Comparison of ENCODE assay signal across 9 mouse cellular contexts in the genomic region with DNA sequence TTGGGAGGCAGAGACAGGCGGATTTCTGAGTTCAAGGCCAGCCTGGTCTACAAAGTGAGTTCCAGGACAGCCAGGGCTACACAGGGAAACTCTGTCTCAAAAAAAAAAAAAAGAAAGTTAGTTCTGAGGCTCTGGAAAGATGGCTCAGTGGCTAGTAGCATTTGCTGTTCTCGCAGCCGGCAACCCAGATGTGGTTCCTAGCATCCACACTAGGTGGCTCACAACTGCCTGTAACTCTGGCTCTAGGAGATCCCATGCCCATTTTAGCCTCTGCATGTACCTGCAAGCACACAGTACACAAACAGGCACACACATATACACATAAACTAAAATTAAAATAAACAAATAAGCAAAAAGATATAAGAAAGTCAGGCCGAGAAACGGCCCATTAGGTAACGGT. TPM values are rescaled to one million over a fixed set of nuclear protein-coding genes. Genes with fewer than 3 reads are reported as not detected.
DNase-seq lines count a peak whose midpoint lies in the region; ATAC-seq and TF ChIP-seq lines count a peak whose summit lies in the region.
"Had no signal": no experiment of that assay in that cellular context is flagged by ENCODE, and none has a peak within 500 bp of the region (broad histone marks: within the 10 kb centered on the region; RNA-seq: fewer than 3 reads in every experiment).

No protein-coding gene starts in this region.

- TF ChIP-seq EP300 in liver, embryonic 14.5 days (IDR thresholded peaks at IDR 0.05; ENCODE audit: low read depth), result no peak

- H3K9ac ChIP-seq in hindbrain, embryonic 14.5 days, result no peak overlapping the region
- no peak overlapping the region for H3K9ac ChIP-seq in liver, embryonic 14.5 days (replicated peaks)
- H3K9ac ChIP-seq: neural tube, embryonic 12.5 days had no signal

- H3K4me3 ChIP-seq in hindbrain, embryonic 14.5 days (replicated peaks; ENCODE audit: low read length), result no peak overlapping the region
- no peak overlapping the region for H3K4me3 ChIP-seq in hindbrain, embryonic 10.5 days
- no peak overlapping the region for H3K4me3 ChIP-seq in liver, embryonic 14.5 days (ENCODE audit: insufficient read depth in 1 of 2, low read depth in 2 of 2, low read length in 2 of 2)
- H3K4me3 ChIP-seq: neural tube, embryonic 12.5 days had no signal

- peak; percentile 57 for DNase-seq in hindbrain, embryonic 14.5 days (ENCODE audit: low spot score)
- DNase-seq in hindbrain, embryonic 10.5 days (ENCODE audit: low spot score), result no peak
- DNase-seq in urinary bladder, postnatal 36 days (ENCODE audit: low spot score in 2 of 2), result peak; percentile 21 to 32
- no peak for DNase-seq in urinary bladder, adult 2 months (ENCODE audit: low spot score)
- peak; percentile 42 for DNase-seq in embryo, embryonic 11 days
- DNase-seq in liver, embryonic 14.5 days (ENCODE audit: low read depth in 3 of 3, low spot score in 3 of 3), result no peak
- DNase-seq in cerebellum, adult 11-12 months, result no peak
- DNase-seq in cerebellum, adult 11 months, result no peak

- H3K27ac ChIP-seq in hindbrain, embryonic 14.5 days, result no peak overlapping the region
- H3K27ac ChIP-seq in hindbrain, embryonic 10.5 days, result no peak overlapping the region
- H3K27ac ChIP-seq in liver, embryonic 14.5 days, result no peak overlapping the region
- H3K27ac ChIP-seq: neural tube, embryonic 12.5 days had no signal

- no peaks in the 10 kb centered on the region for H3K27me3 ChIP-seq in hindbrain, embryonic 14.5 days (ENCODE audit: control insufficient read depth, insufficient read depth, low read length)
- no peaks in the 10 kb centered on the region for H3K27me3 ChIP-seq in hindbrain, embryonic 10.5 days (ENCODE audit: insufficient read depth, poor library complexity, severe bottlenecking)
- no peaks in the 10 kb centered on the region for H3K27me3 ChIP-seq in liver, embryonic 14.5 days (ENCODE audit: control insufficient read depth, insufficient read depth, low read length)
- H3K27me3 ChIP-seq: neural tube, embryonic 12.5 days had no signal

- no peaks in the 10 kb centered on the region for H3K9me3 ChIP-seq in hindbrain, embryonic 14.5 days (ENCODE audit: control insufficient read depth, low read length)
- H3K9me3 ChIP-seq in hindbrain, embryonic 10.5 days, result no peaks in the 10 kb centered on the region
- H3K9me3 ChIP-seq in liver, embryonic 14.5 days (ENCODE audit: control insufficient read depth, low read length), result no peaks in the 10 kb centered on the region
- H3K9me3 ChIP-seq: neural tube, embryonic 12.5 days had no signal

- TF ChIP-seq CTCF in liver, embryonic 14.5 days (IDR thresholded peaks at IDR 0.05; ENCODE audit: low read depth), result peak; percentile 55

- H3K36me3 ChIP-seq in hindbrain, embryonic 14.5 days (replicated peaks; ENCODE audit: control insufficient read depth, insufficient read depth), result peaks cover 93% of the 10 kb centered on the region
- peaks cover 93% of the 10 kb centered on the region for H3K36me3 ChIP-seq in hindbrain, embryonic 10.5 days
- peaks cover 4% of the 10 kb centered on the region for H3K36me3 ChIP-seq in liver, embryonic 14.5 days (replicated peaks; ENCODE audit: control insufficient read depth, insufficient read depth, low read depth)

- no peaks in the 10 kb centered on the region for H3K4me1 ChIP-seq in hindbrain, embryonic 14.5 days (replicated peaks; ENCODE audit: control insufficient read depth, insufficient read depth, low read length)
- H3K4me1 ChIP-seq in hindbrain, embryonic 10.5 days (replicated peaks), result no peaks in the 10 kb centered on the region
- no peaks in the 10 kb centered on the region for H3K4me1 ChIP-seq in liver, embryonic 14.5 days (replicated peaks; ENCODE audit: control insufficient read depth in 2 of 2, insufficient read depth in 2 of 2, low read length in 1 of 2)
- H3K4me1 ChIP-seq: neural tube, embryonic 12.5 days had no signal

- ATAC-seq in hindbrain, embryonic 14.5 days (ENCODE audit: low FRiP score), result no peak
- ATAC-seq in liver, embryonic 14.5 days (ENCODE audit: insufficient read depth), result no peak

- H3K4me2 ChIP-seq in hindbrain, embryonic 14.5 days (replicated peaks), result no peak overlapping the region
- no peak overlapping the region for H3K4me2 ChIP-seq in liver, embryonic 14.5 days (ENCODE audit: low read depth)
- H3K4me2 ChIP-seq: neural tube, embryonic 12.5 days had no signal

- WGBS in hindbrain, embryonic 14.5 days, result 84% methylated on average over 6 of the region's 6 CpGs
- 92% methylated on average over 6 of the region's 6 CpGs for WGBS in hindbrain, embryonic 10.5 days
- 69% methylated on average over 6 of the region's 6 CpGs for WGBS in liver, embryonic 14.5 days (ENCODE audit: insufficient replicate concordance)

RNA-seq across cellular contexts. Expression of a gene that starts 35.4 kb away (rescaled TPM):
- polyA plus RNA-seq in hindbrain, embryonic 14.5 days (2014; fragmentation: Nextera tagmentation; extraction: Ambion mirVana), result 25.1 and 27.9 TPM in 2 replicates
- polyA plus RNA-seq in hindbrain, embryonic 10.5 days (2016; fragmentation: Nextera tagmentation; extraction: Ambion mirVana), result 13.4 and 13.9 TPM in 2 replicates
- polyA plus RNA-seq in urinary bladder, adult 2 months (2012; rRNA removed), result 17.8 and 20.3 TPM in 2 replicates
- 3.5 and 3.6 TPM in 2 replicates for polyA plus RNA-seq in liver, embryonic 14.5 days (2012; rRNA removed)
- 5.1 and 5.4 TPM in 2 replicates for polyA plus RNA-seq in liver, embryonic 14.5 days (2014; fragmentation: Nextera tagmentation; extraction: Ambion mirVana)

Comparison
In these comparisons a context has a peak if more than half of its experiments do, and no peak if none do; other contexts are left out.
1. DNase-seq: peak in hindbrain, embryonic 14.5 days (single experiment), urinary bladder, postnatal 36 days (2 of 2) and embryo, embryonic 11 days (single experiment); none in hindbrain, embryonic 10.5 days (single experiment), urinary bladder, adult 2 months (single experiment), liver, embryonic 14.5 days (0 of 3), cerebellum, adult 11-12 months (single experiment) and cerebellum, adult 11 months (single experiment).